Mouse (Mus musculus): ENCODE measurements around the gene Ivl. TPM values are rescaled to one million over a fixed set of nuclear protein-coding genes. Genes with fewer than 3 reads are reported as not detected.

The Ivl gene
- not detected in 2 replicates for polyA plus RNA-seq (2014; fragmentation: Nextera tagmentation; extraction: Ambion mirVana)

- Histone ChIP-seq H3K36me3 (ENCODE audit: control insufficient read depth, insufficient read depth, low read length) (no peaks in the 10 kb centered on the region), H3K9me3 (ENCODE audit: control insufficient read depth, low read length) (no peaks in the 10 kb centered on the region), H3K27ac (replicated peaks in 1 of 2; ENCODE audit: control insufficient read depth in 1 of 2, insufficient read depth in 1 of 2, low read depth in 2 of 2, low read length in 2 of 2) (no peak within 1 kb of the TSS), H3K4me3 (ENCODE audit: control insufficient read depth in 1 of 2, insufficient read depth in 1 of 2, low read depth in 1 of 2, low read length in 2 of 2) (no peak within 1 kb of the TSS), H3K4me1 (ENCODE audit: control insufficient read depth in 2 of 2, insufficient read depth in 2 of 2, low read length in 2 of 2) (no peaks in the 10 kb centered on the region), H3K9ac (ENCODE audit: low read length) (no peak within 1 kb of the TSS), H3K4me2 (ENCODE audit: low read length) (no peak within 1 kb of the TSS), H3K27me3 (ENCODE audit: control insufficient read depth, insufficient read depth, low read length) (no peaks in the 10 kb centered on the region)
- 56% methylated on average over 1 of the region's 1 CpGs for WGBS
- no peak for ATAC-seq (ENCODE audit: insufficient number of reproducible peaks, insufficient read depth, low FRiP score, low read depth)
These were observed at the start of gene Ivl for GRCm38 (mm10) chr3:92573449-92574041. Ivl (minus strand) TSS chr3:92573735.

- H3K27ac ChIP-seq (replicated peaks in 1 of 2; ENCODE audit: control insufficient read depth in 1 of 2, insufficient read depth in 1 of 2, low read depth in 2 of 2, low read length in 2 of 2), result no peak within 1 kb of the TSS
- WGBS, result 60% methylated on average over 2 of the region's 2 CpGs
- no peak for ATAC-seq (ENCODE audit: insufficient number of reproducible peaks, insufficient read depth, low FRiP score, low read depth)
These were observed 48.0 kb upstream of the Ivl start, which contains the start of gene Lce6a for GRCm38 (mm10) chr3:92621560-92621959. Lce6a (minus strand) TSS chr3:92621660.

GRCm38 (mm10) chr3:92609804-92610203, 36.3 kb upstream of the Ivl start:
- H3K9ac ChIP-seq (ENCODE audit: low read length), result no peak overlapping the region
- WGBS, result 15% methylated on average over 1 of the region's 1 CpGs
- H3K9me3 ChIP-seq (ENCODE audit: control insufficient read depth, low read length), result no peaks in the 10 kb centered on the region
- no peak overlapping the region for H3K4me3 ChIP-seq (ENCODE audit: control insufficient read depth in 1 of 2, insufficient read depth in 1 of 2, low read depth in 1 of 2, low read length in 2 of 2)
- no peak for ATAC-seq (ENCODE audit: insufficient number of reproducible peaks, insufficient read depth, low FRiP score, low read depth)
- H3K36me3 ChIP-seq (ENCODE audit: control insufficient read depth, insufficient read depth, low read length), result no peaks in the 10 kb centered on the region
- H3K4me2 ChIP-seq (ENCODE audit: low read length), result no peak overlapping the region
- H3K4me1 ChIP-seq (ENCODE audit: control insufficient read depth in 2 of 2, insufficient read depth in 2 of 2, low read length in 2 of 2), result no peaks in the 10 kb centered on the region
- H3K27me3 ChIP-seq (ENCODE audit: control insufficient read depth, insufficient read depth, low read length), result no peaks in the 10 kb centered on the region
- H3K27ac ChIP-seq (replicated peaks in 1 of 2; ENCODE audit: control insufficient read depth in 1 of 2, insufficient read depth in 1 of 2, low read depth in 2 of 2, low read length in 2 of 2), result no peak overlapping the region

More at GRCm38 (mm10) chr3:92621560-92621959, 48.0 kb upstream of the Ivl start, which contains the start of gene Lce6a:
- no peaks in the 10 kb centered on the region for H3K27me3 ChIP-seq (ENCODE audit: control insufficient read depth, insufficient read depth, low read length)
- H3K36me3 ChIP-seq (ENCODE audit: control insufficient read depth, insufficient read depth, low read length), result no peaks in the 10 kb centered on the region
- H3K4me1 ChIP-seq (ENCODE audit: control insufficient read depth in 2 of 2, insufficient read depth in 2 of 2, low read length in 2 of 2), result no peaks in the 10 kb centered on the region
- no peaks in the 10 kb centered on the region for H3K9me3 ChIP-seq (ENCODE audit: control insufficient read depth, low read length)
- no peak within 1 kb of the TSS for H3K4me2 ChIP-seq (ENCODE audit: low read length)
- no peak within 1 kb of the TSS for H3K4me3 ChIP-seq (ENCODE audit: control insufficient read depth in 1 of 2, insufficient read depth in 1 of 2, low read depth in 1 of 2, low read length in 2 of 2)
- no peak within 1 kb of the TSS for H3K9ac ChIP-seq (ENCODE audit: low read length)

- H3K36me3 ChIP-seq (ENCODE audit: control insufficient read depth, insufficient read depth, low read length), result no peaks in the 10 kb centered on the region
- ATAC-seq (ENCODE audit: insufficient number of reproducible peaks, insufficient read depth, low FRiP score, low read depth), result no peak
- no peak within 1 kb of the TSS for H3K4me2 ChIP-seq (ENCODE audit: low read length)
- no peaks in the 10 kb centered on the region for H3K4me1 ChIP-seq (ENCODE audit: control insufficient read depth in 2 of 2, insufficient read depth in 2 of 2, low read length in 2 of 2)
- no peak within 1 kb of the TSS for H3K27ac ChIP-seq (replicated peaks in 1 of 2; ENCODE audit: control insufficient read depth in 1 of 2, insufficient read depth in 1 of 2, low read depth in 2 of 2, low read length in 2 of 2)
- H3K9me3 ChIP-seq (ENCODE audit: control insufficient read depth, low read length), result no peaks in the 10 kb centered on the region
- H3K27me3 ChIP-seq (ENCODE audit: control insufficient read depth, insufficient read depth, low read length), result no peaks in the 10 kb centered on the region
- no peak within 1 kb of the TSS for H3K9ac ChIP-seq (ENCODE audit: low read length)
- H3K4me3 ChIP-seq (ENCODE audit: control insufficient read depth in 1 of 2, insufficient read depth in 1 of 2, low read depth in 1 of 2, low read length in 2 of 2), result no peak within 1 kb of the TSS
These were observed 33.9 kb upstream of the Ivl start, which contains the start of gene 2210017I01Rik for GRCm38 (mm10) chr3:92607392-92607791. 2210017I01Rik (minus strand) TSS chr3:92607492.

GRCm38 (mm10) chr3:92602169-92602568, 28.6 kb upstream of the Ivl start:
- 27% methylated on average over 1 of the region's 1 CpGs for WGBS
- Histone ChIP-seq H3K4me3 (ENCODE audit: control insufficient read depth in 1 of 2, insufficient read depth in 1 of 2, low read depth in 1 of 2, low read length in 2 of 2) (no peak overlapping the region), H3K4me2 (ENCODE audit: low read length) (no peak overlapping the region), H3K9ac (ENCODE audit: low read length) (no peak overlapping the region), H3K9me3 (ENCODE audit: control insufficient read depth, low read length) (no peaks in the 10 kb centered on the region), H3K36me3 (ENCODE audit: control insufficient read depth, insufficient read depth, low read length) (no peaks in the 10 kb centered on the region), H3K4me1 (ENCODE audit: control insufficient read depth in 2 of 2, insufficient read depth in 2 of 2, low read length in 2 of 2) (no peaks in the 10 kb centered on the region), H3K27me3 (ENCODE audit: control insufficient read depth, insufficient read depth, low read length) (no peaks in the 10 kb centered on the region), H3K27ac (replicated peaks in 1 of 2; ENCODE audit: control insufficient read depth in 1 of 2, insufficient read depth in 1 of 2, low read depth in 2 of 2, low read length in 2 of 2) (no peak overlapping the region)
- no peak for ATAC-seq (ENCODE audit: insufficient number of reproducible peaks, insufficient read depth, low FRiP score, low read depth)

- Histone ChIP-seq H3K9ac (ENCODE audit: low read length) (no peak overlapping the region), H3K4me1 (ENCODE audit: control insufficient read depth in 2 of 2, insufficient read depth in 2 of 2, low read length in 2 of 2) (no peaks in the 10 kb centered on the region), H3K27me3 (ENCODE audit: control insufficient read depth, insufficient read depth, low read length) (no peaks in the 10 kb centered on the region), H3K4me2 (ENCODE audit: low read length) (no peak overlapping the region), H3K27ac (replicated peaks in 1 of 2; ENCODE audit: control insufficient read depth in 1 of 2, insufficient read depth in 1 of 2, low read depth in 2 of 2, low read length in 2 of 2) (no peak overlapping the region), H3K36me3 (ENCODE audit: control insufficient read depth, insufficient read depth, low read length) (no peaks in the 10 kb centered on the region), H3K4me3 (ENCODE audit: control insufficient read depth in 1 of 2, insufficient read depth in 1 of 2, low read depth in 1 of 2, low read length in 2 of 2) (no peak overlapping the region), H3K9me3 (ENCODE audit: control insufficient read depth, low read length) (no peaks in the 10 kb centered on the region)
- ATAC-seq (ENCODE audit: insufficient number of reproducible peaks, insufficient read depth, low FRiP score, low read depth), result no peak
- 42% methylated on average over 1 of the region's 1 CpGs for WGBS
These were observed 26.9 kb upstream of the Ivl start for GRCm38 (mm10) chr3:92600456-92600855.

GRCm38 (mm10) chr3:92599973-92600372, 26.4 kb upstream of the Ivl start:
- no peak overlapping the region for H3K9ac ChIP-seq (ENCODE audit: low read length)
- no peaks in the 10 kb centered on the region for H3K9me3 ChIP-seq (ENCODE audit: control insufficient read depth, low read length)

GRCm38 (mm10) chr3:92598429-92598828, 24.9 kb upstream of the Ivl start:
- H3K4me2 ChIP-seq (ENCODE audit: low read length), result no peak overlapping the region
- no peak for ATAC-seq (ENCODE audit: insufficient number of reproducible peaks, insufficient read depth, low FRiP score, low read depth)
- H3K27me3 ChIP-seq (ENCODE audit: control insufficient read depth, insufficient read depth, low read length), result no peaks in the 10 kb centered on the region
- no peak overlapping the region for H3K27ac ChIP-seq (replicated peaks in 1 of 2; ENCODE audit: control insufficient read depth in 1 of 2, insufficient read depth in 1 of 2, low read depth in 2 of 2, low read length in 2 of 2)
- no peaks in the 10 kb centered on the region for H3K36me3 ChIP-seq (ENCODE audit: control insufficient read depth, insufficient read depth, low read length)
- no peak overlapping the region for H3K9ac ChIP-seq (ENCODE audit: low read length)
- H3K4me3 ChIP-seq (ENCODE audit: control insufficient read depth in 1 of 2, insufficient read depth in 1 of 2, low read depth in 1 of 2, low read length in 2 of 2), result no peak overlapping the region
- no peaks in the 10 kb centered on the region for H3K4me1 ChIP-seq (ENCODE audit: control insufficient read depth in 2 of 2, insufficient read depth in 2 of 2, low read length in 2 of 2)
- H3K9me3 ChIP-seq (ENCODE audit: control insufficient read depth, low read length), result no peaks in the 10 kb centered on the region
- WGBS, result 78% methylated on average over 2 of the region's 2 CpGs

More at GRCm38 (mm10) chr3:92599973-92600372, 26.4 kb upstream of the Ivl start:
- no peaks in the 10 kb centered on the region for H3K4me1 ChIP-seq (ENCODE audit: control insufficient read depth in 2 of 2, insufficient read depth in 2 of 2, low read length in 2 of 2)
- H3K4me3 ChIP-seq (ENCODE audit: control insufficient read depth in 1 of 2, insufficient read depth in 1 of 2, low read depth in 1 of 2, low read length in 2 of 2), result no peak overlapping the region
- H3K27ac ChIP-seq (replicated peaks in 1 of 2; ENCODE audit: control insufficient read depth in 1 of 2, insufficient read depth in 1 of 2, low read depth in 2 of 2, low read length in 2 of 2), result no peak overlapping the region
- no peaks in the 10 kb centered on the region for H3K27me3 ChIP-seq (ENCODE audit: control insufficient read depth, insufficient read depth, low read length)
- no peak for ATAC-seq (ENCODE audit: insufficient number of reproducible peaks, insufficient read depth, low FRiP score, low read depth)
- H3K36me3 ChIP-seq (ENCODE audit: control insufficient read depth, insufficient read depth, low read length), result no peaks in the 10 kb centered on the region
- H3K4me2 ChIP-seq (ENCODE audit: low read length), result no peak overlapping the region

Measured in heart, embryonic 14.5 days (tissue).